24 mouse cellular contexts compared by ENCODE assay signal in the genomic region with DNA sequence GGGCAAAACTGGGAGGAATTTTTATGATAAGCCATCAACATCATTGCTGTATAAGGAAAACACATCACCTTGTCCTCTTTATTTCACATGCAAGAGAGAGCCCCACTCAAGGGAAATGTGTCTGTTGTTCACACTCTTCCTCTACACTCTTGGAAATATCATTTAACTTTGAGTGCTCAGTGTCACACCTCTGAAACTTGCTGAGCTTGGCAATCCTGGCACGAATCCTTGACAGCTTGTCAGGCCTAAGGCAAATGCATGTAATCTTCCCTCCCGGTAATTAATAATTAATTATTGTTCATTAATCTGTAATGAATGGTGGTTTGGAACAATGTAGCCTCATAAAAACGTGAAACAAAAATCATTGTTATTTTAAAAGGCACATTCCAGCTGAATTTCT.
"Had no signal": no experiment of that assay in that cellular context is flagged by ENCODE, and none has a peak within 500 bp of the region (broad histone marks: within the 10 kb centered on the region; RNA-seq: fewer than 3 reads in every experiment).

No protein-coding gene starts in this region.

- H3K27ac ChIP-seq: kidney, embryonic 15.5 days; left cerebral cortex, adult 2 months; liver, embryonic 15.5 days; lung, embryonic 15.5 days; neural tube, embryonic 13.5 days; stomach, postnatal 0 days had no signal

- H3K4me3 ChIP-seq: kidney, embryonic 15.5 days; left cerebral cortex, adult 2 months; liver, embryonic 15.5 days; lung, embryonic 15.5 days; megakaryocyte, embryonic 14.5 days; myocyte; neural tube, embryonic 13.5 days had no signal

- ATAC-seq: inflammation-experienced regulatory T-cells, adult 6 months; intestine, embryonic 16.5 days had no signal

- H3K27me3 ChIP-seq: kidney, embryonic 15.5 days; liver, embryonic 15.5 days; lung, embryonic 15.5 days; megakaryocyte, embryonic 14.5 days; neural tube, embryonic 13.5 days had no signal

- H3K9me3 ChIP-seq: kidney, embryonic 15.5 days; liver, embryonic 15.5 days; lung, embryonic 15.5 days; megakaryocyte, embryonic 14.5 days; neural tube, embryonic 13.5 days had no signal

- DNase-seq: kidney, adult 18-20 months; kidney, postnatal 10 days; layer of hippocampus, postnatal 36 days; lung, adult 18-20 months; lung, postnatal 10 days; lung, postnatal 36 days; right cerebral cortex, adult 18-20 months; right cerebral cortex, postnatal 14 days; right cerebral cortex, postnatal 4 days; thymus, adult 2 months; thymus, postnatal 14 days; thymus, postnatal 4 days had no signal

- H3K4me1 ChIP-seq: kidney, embryonic 15.5 days; liver, embryonic 15.5 days; lung, embryonic 15.5 days; megakaryocyte, embryonic 14.5 days; neural tube, embryonic 13.5 days had no signal

- H3K4me2 ChIP-seq: kidney, embryonic 15.5 days; liver, embryonic 11.5 days; liver, embryonic 15.5 days; lung, embryonic 15.5 days; midbrain, embryonic 11.5 days; neural tube, embryonic 13.5 days had no signal

- H3K36me3 ChIP-seq: kidney, embryonic 15.5 days; liver, embryonic 15.5 days; lung, embryonic 15.5 days; neural tube, embryonic 13.5 days had no signal

- H3K9ac ChIP-seq: kidney, embryonic 15.5 days; liver, embryonic 15.5 days; lung, embryonic 15.5 days; neural tube, embryonic 13.5 days had no signal
